Mouse (Mus musculus) intestine, postnatal 0 days (tissue): ENCODE measurements around the gene Iqsec1. TPM values are rescaled to one million over a fixed set of nuclear protein-coding genes. Genes with fewer than 3 reads are reported as not detected.

Experiments
- ATAC-seq: fragments of 200-750 bp; cut with Nextera tagmentation; 2 replicates; pipeline ENCODE4 v1.8.0; 2017; ENCODE audit warnings: mild to moderate bottlenecking, moderate TSS enrichment, moderate library complexity
- H3K27ac ChIP-seq: fragments of 300-500 bp; sonication (generic); 2 replicates; pipeline ENCODE4 v1.5.1; 2014; ENCODE audit warnings: mild to moderate bottlenecking, low read depth, low read length, moderate library complexity
- H3K27me3 ChIP-seq: fragments of 300-500 bp; sonication (generic); replicated peaks from 2 replicates; pipeline ENCODE4 v1.6.1; 2014; ENCODE audit warnings: low read length, mixed read lengths; ENCODE audit not compliant: control insufficient read depth, insufficient read depth
- H3K36me3 ChIP-seq: fragments of 300-500 bp; sonication (generic); 2 replicates; pipeline ENCODE4 v1.6.1; 2014; ENCODE audit warnings: mild to moderate bottlenecking, moderate library complexity; ENCODE audit not compliant: control insufficient read depth, insufficient read depth
- H3K4me1 ChIP-seq: fragments of 300-500 bp; sonication (generic); replicated peaks from 2 replicates; pipeline ENCODE4 v1.6.1; 2014; ENCODE audit warnings: antibody characterized with exemption, low read length, mixed read lengths; ENCODE audit not compliant: control insufficient read depth, insufficient read depth
- H3K4me2 ChIP-seq: fragments of 300-500 bp; sonication (generic); replicated peaks from 2 replicates; pipeline ENCODE4 v1.6.1; 2014; ENCODE audit warnings: low read depth, mild to moderate bottlenecking, moderate library complexity
- H3K4me3 ChIP-seq: fragments of 300-500 bp; sonication (generic); 2 replicates; pipeline ENCODE4 v1.5.1; 2014; ENCODE audit warnings: low read depth, low read length
- H3K9ac ChIP-seq: fragments of 300-500 bp; sonication (generic); 2 replicates; pipeline ENCODE4 v1.6.1; 2014; ENCODE audit warnings: mild to moderate bottlenecking, low read depth, low read length
- H3K9me3 ChIP-seq: fragments of 300-500 bp; sonication (generic); 2 replicates; pipeline ENCODE4 v1.6.1; 2016; ENCODE audit warnings: mixed run types; ENCODE audit not compliant: control insufficient read depth
- CTCF ChIP-seq: sonication (generic); IDR thresholded peaks from 2 replicates; pipeline ENCODE4 v1.5.1; 2016; ENCODE audit warnings: low read depth, mild to moderate bottlenecking, control low read depth, antibody characterized with exemption, moderate library complexity
- WGBS: fragments of 180-500 bp; shearing (Covaris S2); extraction: QIAGEN DNeasy Blood & Tissue Kit; methylation state at CpG from one replicate; pipeline ENCODE4 v1.1.7; 2014; 5-methylcytosine and 5-hydroxymethylcytosine counted together
- polyA plus RNA-seq: library from polyadenylated mRNA; unstranded; fragments of >200 nt; fragmentation: Nextera tagmentation; extraction: Ambion mirVana; gene quantifications from 2 replicates; pipeline ENCODE4 v1.2.1, GENCODE M21; 2015

The Iqsec1 gene
- polyA plus RNA-seq, 1 experiment from 2014 or later, result 7.0 TPM

GRCm38 (mm10) chr6:90624184-90624583 is 364.3 kb downstream of the Iqsec1 start:
- no peak overlapping the region for H3K27ac ChIP-seq
- no peak for ATAC-seq
- 57% methylated on average over 6 of the region's 6 CpGs for WGBS
- H3K9me3 ChIP-seq, result no peaks in the 10 kb centered on the region
- H3K27me3 ChIP-seq, result no peaks in the 10 kb centered on the region
- TF ChIP-seq CTCF, result no peak
- H3K36me3 ChIP-seq, result no peaks in the 10 kb centered on the region; the same call in 1 of the 2 replicates
- no peak overlapping the region for H3K9ac ChIP-seq
- no peak overlapping the region for H3K4me2 ChIP-seq
- no peak overlapping the region for H3K4me3 ChIP-seq
- H3K4me1 ChIP-seq, result no peaks in the 10 kb centered on the region

DNA sequence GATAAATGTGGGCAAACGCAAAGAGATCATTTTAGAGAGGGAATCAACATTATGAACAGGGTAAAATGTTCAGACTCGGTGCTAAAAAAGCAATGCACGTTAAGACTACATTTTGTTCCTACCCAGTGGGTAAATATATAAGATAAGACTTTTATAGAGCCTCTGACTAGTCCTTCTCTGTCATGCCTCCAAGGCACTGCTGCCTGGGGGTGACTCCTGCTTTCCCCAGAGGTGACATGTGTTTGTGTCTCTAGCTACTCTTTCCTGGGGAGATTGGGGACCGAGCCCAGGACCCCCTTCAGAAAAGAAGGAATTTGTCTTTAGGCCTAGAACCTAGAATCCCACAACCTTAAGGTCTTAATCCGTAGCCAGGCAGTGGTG is 365.0 kb downstream of the Iqsec1 start:
- Histone ChIP-seq H3K27ac (no peak overlapping the region), H3K9ac (no peak overlapping the region), H3K4me3 (no peak overlapping the region), H3K36me3 (no peaks in the 10 kb centered on the region), H3K27me3 (no peaks in the 10 kb centered on the region), H3K9me3 (no peaks in the 10 kb centered on the region), H3K4me2 (no peak overlapping the region; the same call in 1 of the 2 replicates), H3K4me1 (no peaks in the 10 kb centered on the region)
- no peak for TF ChIP-seq CTCF
- no peak for ATAC-seq
- WGBS, result 46% methylated on average over 5 of the region's 5 CpGs

GRCm38 (mm10) chr6:90622758-90623455 is 365.6 kb downstream of the Iqsec1 start:
- H3K9me3 ChIP-seq, result no peaks in the 10 kb centered on the region
- H3K9ac ChIP-seq, result no peak overlapping the region
- H3K4me2 ChIP-seq, result no peak overlapping the region; the same call in 1 of the 2 replicates
- no peaks in the 10 kb centered on the region for H3K27me3 ChIP-seq
- no peak overlapping the region; the same call in 1 of the 2 replicates for H3K27ac ChIP-seq
- no peak overlapping the region for H3K4me3 ChIP-seq
- WGBS, result 34% methylated on average over 11 of the region's 11 CpGs
- no peak for TF ChIP-seq CTCF
- H3K4me1 ChIP-seq, result no peaks in the 10 kb centered on the region
- no peaks in the 10 kb centered on the region for H3K36me3 ChIP-seq
- peak; percentile 32; the same call in 1 of the 2 replicates for ATAC-seq

- Histone ChIP-seq H3K27me3 (no peaks in the 10 kb centered on the region), H3K27ac (no peak overlapping the region), H3K36me3 (no peaks in the 10 kb centered on the region), H3K4me1 (no peaks in the 10 kb centered on the region), H3K4me2 (no peak overlapping the region), H3K9ac (no peak overlapping the region), H3K9me3 (no peaks in the 10 kb centered on the region), H3K4me3 (no peak overlapping the region)
- TF ChIP-seq CTCF, result no peak
- WGBS, result 58% methylated on average over 6 of the region's 6 CpGs
- ATAC-seq, result no peak
Measured at GRCm38 (mm10) chr6:90621584-90621890, 366.9 kb downstream of the Iqsec1 start.

- Histone ChIP-seq H3K9ac (no peak overlapping the region), H3K4me2 (no peak overlapping the region), H3K4me1 (no peaks in the 10 kb centered on the region), H3K9me3 (no peaks in the 10 kb centered on the region), H3K4me3 (no peak overlapping the region), H3K27ac (no peak overlapping the region), H3K36me3 (no peaks in the 10 kb centered on the region), H3K27me3 (no peaks in the 10 kb centered on the region)
- WGBS, result 66% methylated on average over 9 of the region's 9 CpGs
- TF ChIP-seq CTCF, result no peak
- no peak for ATAC-seq
Measured at GRCm38 (mm10) chr6:90620791-90621583, 367.5 kb downstream of the Iqsec1 start.

- Histone ChIP-seq H3K36me3 (no peaks in the 10 kb centered on the region), H3K4me3 (no peak overlapping the region), H3K27ac (no peak overlapping the region), H3K9me3 (no peaks in the 10 kb centered on the region), H3K9ac (no peak overlapping the region), H3K27me3 (no peaks in the 10 kb centered on the region), H3K4me2 (no peak overlapping the region), H3K4me1 (no peaks in the 10 kb centered on the region)
- ATAC-seq, result no peak
- WGBS, result 82% methylated on average over 5 of the region's 5 CpGs
- TF ChIP-seq CTCF, result no peak
Measured at GRCm38 (mm10) chr6:90619936-90620335, 368.5 kb downstream of the Iqsec1 start.
